Mouse (Mus musculus): ENCODE measurements at regions not wholly inside any gene's neighbourhood (a gene's known extent, or its start where the extent isn't known, plus 50 kb on each side); places are given as distances from the start of the nearest gene placed in this dataset.
A peak's percentile ranks its signal among the peaks of the same experiment; 100 is the strongest.

DNA sequence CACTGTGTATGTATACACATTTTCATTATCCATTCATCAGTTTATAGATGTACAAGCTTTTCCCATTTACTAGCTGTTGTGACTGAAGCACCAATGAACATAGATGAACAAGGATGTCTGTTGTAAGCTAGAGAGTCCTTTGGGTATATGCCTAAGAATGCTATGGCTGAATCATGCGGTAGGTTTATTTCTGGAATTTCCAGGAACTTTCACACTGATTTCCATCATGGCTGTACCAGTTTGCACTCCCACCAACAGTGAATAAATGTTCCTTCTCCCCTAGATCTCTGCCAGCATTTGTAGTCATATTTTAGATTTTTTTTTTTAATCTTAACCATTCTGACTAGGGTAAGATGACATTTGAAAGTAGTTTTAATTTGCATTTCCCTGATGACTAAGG, 119.2 kb upstream of the Ly86 start:
- Histone ChIP-seq H3K9me3 (ENCODE audit: control insufficient read depth, low read depth, low read length) (no peaks in the 10 kb centered on the region), H3K4me1 (ENCODE audit: control insufficient read depth, insufficient read depth, low read length) (no peaks in the 10 kb centered on the region), H3K4me2 (replicated peaks; ENCODE audit: low read depth, low read length) (no peak overlapping the region), H3K27me3 (ENCODE audit: control insufficient read depth, insufficient read depth, low read length) (no peaks in the 10 kb centered on the region), H3K9ac (replicated peaks; ENCODE audit: low read depth, low read length) (no peak overlapping the region), H3K36me3 (ENCODE audit: control insufficient read depth, insufficient read depth, low read length) (no peaks in the 10 kb centered on the region), H3K4me3 (ENCODE audit: low read depth, low read length) (no peak overlapping the region), H3K27ac (ENCODE audit: low read length) (no peak overlapping the region)
- 82% methylated on average over 1 of the region's 1 CpGs for WGBS
- ATAC-seq (ENCODE audit: insufficient number of reproducible peaks, insufficient read depth, low FRiP score, low read depth): no peak

DNA sequence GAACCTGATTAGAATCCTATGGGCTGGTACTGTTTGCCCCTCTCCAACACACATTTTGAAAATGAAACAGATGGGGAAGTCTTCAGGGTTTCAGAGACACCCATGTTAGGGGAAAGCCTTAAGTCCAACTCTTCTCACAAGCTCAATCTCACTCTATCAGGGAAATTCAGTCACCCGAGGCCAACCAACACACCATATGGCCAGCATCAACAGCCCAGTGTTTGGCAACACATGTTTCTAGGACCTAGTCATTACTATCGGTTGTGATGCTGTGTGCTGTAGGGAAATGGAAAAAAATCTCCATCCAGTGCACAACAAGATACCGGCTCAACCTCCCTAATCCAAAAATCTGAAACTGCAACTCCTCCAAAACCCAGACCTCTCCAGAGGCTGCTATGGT, 124.6 kb upstream of the Ly86 start:
- H3K27ac ChIP-seq (ENCODE audit: low read length): no peak overlapping the region

DNA sequence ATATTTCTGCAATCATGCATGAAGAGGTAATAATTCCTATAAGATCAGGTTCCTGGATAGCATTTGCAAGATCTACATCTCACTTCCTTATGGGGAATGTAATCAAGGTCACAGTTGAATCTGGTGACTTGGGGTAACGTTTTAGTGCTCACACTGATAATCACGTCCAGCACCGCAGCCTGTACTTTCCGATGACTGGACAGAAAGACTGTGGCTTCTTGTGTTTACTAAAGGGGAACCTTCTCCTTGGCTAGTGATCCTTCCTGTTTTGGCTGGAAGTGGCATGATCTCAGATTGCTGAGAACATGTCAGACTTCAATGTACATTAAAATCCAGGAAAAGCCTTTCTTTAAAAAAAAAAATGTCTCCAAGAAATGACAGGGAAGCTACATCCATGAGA, 126.4 kb upstream of the Ly86 start:
- no peak overlapping the region for H3K9ac ChIP-seq (replicated peaks; ENCODE audit: low read depth, low read length)
- WGBS: 81% methylated on average over 4 of the region's 4 CpGs

More for the DNA sequence above, 124.6 kb upstream of the Ly86 start:
- Histone ChIP-seq H3K36me3 (ENCODE audit: control insufficient read depth, insufficient read depth, low read length) (no peaks in the 10 kb centered on the region), H3K4me3 (ENCODE audit: low read depth, low read length) (no peak overlapping the region), H3K9me3 (ENCODE audit: control insufficient read depth, low read depth, low read length) (no peaks in the 10 kb centered on the region), H3K4me2 (replicated peaks; ENCODE audit: low read depth, low read length) (no peak overlapping the region), H3K27me3 (ENCODE audit: control insufficient read depth, insufficient read depth, low read length) (no peaks in the 10 kb centered on the region), H3K9ac (replicated peaks; ENCODE audit: low read depth, low read length) (no peak overlapping the region), H3K4me1 (ENCODE audit: control insufficient read depth, insufficient read depth, low read length) (no peaks in the 10 kb centered on the region)
- ATAC-seq (ENCODE audit: insufficient number of reproducible peaks, insufficient read depth, low FRiP score, low read depth): no peak
- 68% methylated on average over 3 of the region's 3 CpGs for WGBS

DNA sequence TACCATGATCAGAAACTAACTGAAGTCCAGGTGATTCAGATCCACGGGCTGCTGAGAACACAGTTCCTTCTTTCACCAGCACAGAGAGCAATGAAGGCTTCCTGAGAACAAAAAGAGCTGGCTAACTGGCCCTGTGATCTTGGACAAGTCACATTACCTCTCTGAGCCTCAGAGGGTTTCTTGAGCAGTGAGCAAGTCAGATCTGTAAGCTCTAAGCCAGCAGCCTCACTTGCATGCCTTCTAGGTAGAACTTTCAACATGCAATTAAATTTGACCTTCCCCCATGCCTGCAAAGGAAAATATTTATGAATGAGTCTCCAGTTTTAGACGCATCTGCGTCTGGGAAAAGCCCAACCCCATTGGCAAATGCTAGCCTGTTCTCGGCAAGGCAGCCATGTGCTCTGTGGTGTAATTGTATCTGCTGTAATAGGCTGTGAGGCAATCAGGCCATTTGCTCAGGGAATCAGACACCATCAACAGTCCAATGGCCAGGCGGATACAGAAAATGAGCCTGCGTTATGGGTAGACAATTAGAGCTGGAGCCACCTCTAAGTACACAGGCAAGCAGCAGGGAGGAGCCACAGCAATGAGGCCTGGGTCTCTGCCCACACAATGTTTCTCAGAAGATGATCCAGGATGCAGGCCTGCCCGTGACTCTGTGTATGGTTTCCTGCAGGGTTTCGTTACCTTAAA, 130.3 kb upstream of the Ly86 start:
- 57% methylated on average over 8 of the region's 8 CpGs for WGBS
- Histone ChIP-seq H3K27me3 (ENCODE audit: control insufficient read depth, insufficient read depth, low read length) (no peaks in the 10 kb centered on the region), H3K4me2 (replicated peaks; ENCODE audit: low read depth, low read length) (no peak overlapping the region), H3K9me3 (ENCODE audit: control insufficient read depth, low read depth, low read length) (no peaks in the 10 kb centered on the region), H3K4me3 (ENCODE audit: low read depth, low read length) (no peak overlapping the region), H3K4me1 (ENCODE audit: control insufficient read depth, insufficient read depth, low read length) (no peaks in the 10 kb centered on the region), H3K9ac (replicated peaks; ENCODE audit: low read depth, low read length) (no peak overlapping the region), H3K27ac (ENCODE audit: low read length) (no peak overlapping the region), H3K36me3 (ENCODE audit: control insufficient read depth, insufficient read depth, low read length) (no peaks in the 10 kb centered on the region)
- peak; percentile 46 for ATAC-seq (ENCODE audit: insufficient number of reproducible peaks, insufficient read depth, low FRiP score, low read depth)

More for the DNA sequence above, 126.4 kb upstream of the Ly86 start:
- no peak for ATAC-seq (ENCODE audit: insufficient number of reproducible peaks, insufficient read depth, low FRiP score, low read depth)
- Histone ChIP-seq H3K9me3 (ENCODE audit: control insufficient read depth, low read depth, low read length) (no peaks in the 10 kb centered on the region), H3K36me3 (ENCODE audit: control insufficient read depth, insufficient read depth, low read length) (no peaks in the 10 kb centered on the region), H3K4me3 (ENCODE audit: low read depth, low read length) (no peak overlapping the region), H3K27me3 (ENCODE audit: control insufficient read depth, insufficient read depth, low read length) (no peaks in the 10 kb centered on the region), H3K27ac (ENCODE audit: low read length) (no peak overlapping the region), H3K4me2 (replicated peaks; ENCODE audit: low read depth, low read length) (no peak overlapping the region), H3K4me1 (ENCODE audit: control insufficient read depth, insufficient read depth, low read length) (no peaks in the 10 kb centered on the region)

DNA sequence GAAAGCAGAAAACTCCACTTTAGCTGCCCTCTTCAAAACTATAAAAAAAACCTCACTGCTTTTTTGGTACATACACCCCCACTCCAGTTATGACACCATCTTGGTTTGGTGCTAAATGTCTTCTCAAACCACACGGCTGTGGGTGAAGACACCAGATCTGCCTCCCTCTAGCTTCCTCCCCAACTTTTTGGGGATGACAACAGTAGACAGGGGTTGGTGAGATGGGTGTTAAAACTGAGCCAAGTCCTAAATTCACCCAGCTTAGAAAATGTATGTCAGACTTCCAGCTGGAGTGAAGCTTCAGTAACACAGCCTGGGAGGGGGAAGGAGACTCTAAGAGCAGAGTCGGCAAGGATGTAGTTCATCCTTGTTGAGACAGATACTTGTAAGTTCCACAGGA, 147.1 kb upstream of the F13a1 start:
- Histone ChIP-seq H3K4me1 (ENCODE audit: control insufficient read depth, insufficient read depth, low read length) (no peaks in the 10 kb centered on the region), H3K9ac (replicated peaks; ENCODE audit: low read depth, low read length) (no peak overlapping the region), H3K4me2 (replicated peaks; ENCODE audit: low read depth, low read length) (no peak overlapping the region), H3K9me3 (ENCODE audit: control insufficient read depth, low read depth, low read length) (no peaks in the 10 kb centered on the region), H3K27me3 (ENCODE audit: control insufficient read depth, insufficient read depth, low read length) (no peaks in the 10 kb centered on the region), H3K27ac (ENCODE audit: low read length) (no peak overlapping the region), H3K36me3 (ENCODE audit: control insufficient read depth, insufficient read depth, low read length) (no peaks in the 10 kb centered on the region), H3K4me3 (ENCODE audit: low read depth, low read length) (no peak overlapping the region)
- ATAC-seq (ENCODE audit: insufficient number of reproducible peaks, insufficient read depth, low FRiP score, low read depth): no peak
- WGBS: 92% methylated on average over 2 of the region's 2 CpGs

DNA sequence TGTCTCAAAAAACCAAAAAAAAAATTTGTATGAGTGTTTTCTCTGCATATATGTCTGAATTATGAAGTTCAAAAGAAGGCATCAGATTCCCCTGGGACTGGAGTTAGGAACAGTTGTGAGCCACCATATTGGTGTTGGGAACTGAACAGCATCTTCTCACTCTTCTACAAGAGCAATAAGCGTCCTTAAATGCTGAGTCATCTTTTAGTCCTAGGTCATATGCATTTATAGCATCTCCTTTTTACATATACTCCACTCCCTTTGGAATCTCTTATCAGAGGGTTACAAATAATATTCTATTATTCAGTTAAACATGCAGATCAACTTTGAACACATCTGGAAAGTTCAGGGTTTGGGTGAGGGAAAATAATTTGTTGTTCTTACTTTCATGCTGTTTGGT, 145.8 kb upstream of the F13a1 start:
- ATAC-seq (ENCODE audit: insufficient number of reproducible peaks, insufficient read depth, low FRiP score, low read depth): no peak
- H3K36me3 ChIP-seq (ENCODE audit: control insufficient read depth, insufficient read depth, low read length): no peaks in the 10 kb centered on the region
- H3K27me3 ChIP-seq (ENCODE audit: control insufficient read depth, insufficient read depth, low read length): no peaks in the 10 kb centered on the region
- no peak overlapping the region for H3K4me3 ChIP-seq (ENCODE audit: low read depth, low read length)
- H3K4me1 ChIP-seq (ENCODE audit: control insufficient read depth, insufficient read depth, low read length): no peaks in the 10 kb centered on the region
- no peak overlapping the region for H3K9ac ChIP-seq (replicated peaks; ENCODE audit: low read depth, low read length)
- H3K27ac ChIP-seq (ENCODE audit: low read length): no peak overlapping the region
- no peaks in the 10 kb centered on the region for H3K9me3 ChIP-seq (ENCODE audit: control insufficient read depth, low read depth, low read length)
- WGBS: 76% methylated on average over 1 of the region's 1 CpGs
- H3K4me2 ChIP-seq (replicated peaks; ENCODE audit: low read depth, low read length): no peak overlapping the region

DNA sequence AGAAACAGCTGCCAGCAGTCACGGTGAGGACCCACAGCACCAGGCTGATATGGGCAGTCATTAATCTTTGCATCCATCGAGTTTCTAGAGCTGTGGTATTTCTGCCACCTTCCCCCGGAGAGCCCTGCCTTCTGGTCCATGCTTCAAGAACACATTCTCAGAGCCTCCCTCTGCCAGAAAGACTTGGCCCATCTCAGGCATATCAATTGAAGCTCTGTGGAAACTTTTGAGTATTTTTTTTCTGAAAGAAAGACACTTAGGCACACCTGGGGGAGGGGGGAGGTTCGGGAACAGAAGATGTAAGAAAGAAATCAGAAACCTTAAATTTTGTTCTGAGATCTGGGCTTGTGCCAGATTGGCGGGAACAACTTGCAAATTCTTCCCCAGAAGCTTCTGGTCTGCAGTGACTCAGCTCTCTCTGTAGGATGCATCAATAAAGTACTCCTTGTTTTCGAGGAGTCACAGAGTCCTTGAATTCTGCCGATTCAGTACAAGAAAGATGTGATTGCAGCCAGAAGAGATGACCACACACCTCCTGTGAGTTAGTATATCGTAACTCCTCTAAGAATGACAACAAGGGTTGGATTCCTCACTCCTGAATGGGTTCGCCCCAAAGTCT, 131.2 kb upstream of the F13a1 start:
- Histone ChIP-seq H3K4me2 (replicated peaks; ENCODE audit: low read depth, low read length) (no peak overlapping the region), H3K9me3 (ENCODE audit: control insufficient read depth, low read depth, low read length) (no peaks in the 10 kb centered on the region), H3K27ac (ENCODE audit: low read length) (no peak overlapping the region), H3K36me3 (ENCODE audit: control insufficient read depth, insufficient read depth, low read length) (no peaks in the 10 kb centered on the region), H3K4me3 (ENCODE audit: low read depth, low read length) (no peak overlapping the region), H3K27me3 (ENCODE audit: control insufficient read depth, insufficient read depth, low read length) (no peaks in the 10 kb centered on the region), H3K9ac (replicated peaks; ENCODE audit: low read depth, low read length) (no peak overlapping the region), H3K4me1 (ENCODE audit: control insufficient read depth, insufficient read depth, low read length) (no peaks in the 10 kb centered on the region)
- ATAC-seq (ENCODE audit: insufficient number of reproducible peaks, insufficient read depth, low FRiP score, low read depth): no peak
- 57% methylated on average over 9 of the region's 9 CpGs for WGBS

DNA sequence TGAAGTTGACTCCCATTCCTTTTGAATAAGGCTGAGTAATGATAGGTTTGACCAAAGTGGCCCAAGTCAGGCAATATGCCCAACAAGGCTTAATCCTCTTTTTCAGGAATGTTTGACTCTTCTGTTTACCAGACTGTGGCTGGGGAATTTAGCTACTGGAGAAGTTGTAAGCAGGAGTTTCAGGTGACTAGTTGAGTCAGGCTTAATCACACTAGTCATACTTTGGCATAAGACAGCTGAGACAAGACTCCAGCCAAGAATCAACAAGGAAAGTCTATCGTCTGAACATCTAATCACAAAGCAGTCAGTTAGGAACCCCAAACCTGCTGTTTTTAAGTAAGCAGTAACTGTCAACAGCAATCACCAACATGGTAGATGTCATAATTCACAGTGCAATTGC, 126.5 kb upstream of the F13a1 start:
- Histone ChIP-seq H3K27me3 (ENCODE audit: control insufficient read depth, insufficient read depth, low read length) (no peaks in the 10 kb centered on the region), H3K36me3 (ENCODE audit: control insufficient read depth, insufficient read depth, low read length) (no peaks in the 10 kb centered on the region), H3K27ac (ENCODE audit: low read length) (no peak overlapping the region), H3K9me3 (ENCODE audit: control insufficient read depth, low read depth, low read length) (no peaks in the 10 kb centered on the region), H3K4me1 (ENCODE audit: control insufficient read depth, insufficient read depth, low read length) (no peaks in the 10 kb centered on the region), H3K4me2 (replicated peaks; ENCODE audit: low read depth, low read length) (no peak overlapping the region), H3K4me3 (ENCODE audit: low read depth, low read length) (no peak overlapping the region), H3K9ac (replicated peaks; ENCODE audit: low read depth, low read length) (no peak overlapping the region)
- ATAC-seq (ENCODE audit: insufficient number of reproducible peaks, insufficient read depth, low FRiP score, low read depth): no peak
- WGBS: 73% methylated on average over 1 of the region's 1 CpGs

DNA sequence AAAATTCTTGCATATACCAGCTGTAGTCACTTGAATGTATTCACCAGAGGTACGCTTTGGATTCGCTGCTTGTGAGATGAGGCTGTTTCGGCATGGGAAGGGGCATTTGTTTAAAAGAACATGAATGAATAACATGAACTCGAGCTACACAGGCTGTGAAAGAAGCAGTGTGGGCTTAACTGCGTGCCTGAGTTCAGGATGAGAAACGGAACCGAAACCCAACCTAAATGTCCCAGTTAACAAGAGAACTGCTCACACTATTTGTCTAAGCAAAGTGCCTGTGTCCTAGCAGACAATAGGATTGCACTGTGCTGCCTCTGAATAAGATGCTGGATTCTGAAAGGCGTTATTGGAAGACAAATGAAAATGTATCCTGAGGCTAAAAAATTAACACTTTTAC, 126.0 kb upstream of the F13a1 start:
- H3K9me3 ChIP-seq (ENCODE audit: control insufficient read depth, low read depth, low read length): no peaks in the 10 kb centered on the region
- H3K27me3 ChIP-seq (ENCODE audit: control insufficient read depth, insufficient read depth, low read length): no peaks in the 10 kb centered on the region
- no peak overlapping the region for H3K27ac ChIP-seq (ENCODE audit: low read length)
- H3K4me3 ChIP-seq (ENCODE audit: low read depth, low read length): no peak overlapping the region
- no peaks in the 10 kb centered on the region for H3K4me1 ChIP-seq (ENCODE audit: control insufficient read depth, insufficient read depth, low read length)
- WGBS: 89% methylated on average over 8 of the region's 8 CpGs
- no peaks in the 10 kb centered on the region for H3K36me3 ChIP-seq (ENCODE audit: control insufficient read depth, insufficient read depth, low read length)
- ATAC-seq (ENCODE audit: insufficient number of reproducible peaks, insufficient read depth, low FRiP score, low read depth): no peak
- no peak overlapping the region for H3K9ac ChIP-seq (replicated peaks; ENCODE audit: low read depth, low read length)
- H3K4me2 ChIP-seq (replicated peaks; ENCODE audit: low read depth, low read length): no peak overlapping the region
